Mouse (Mus musculus) limb, embryonic 12.5 days (tissue): Measurements from ENCODE around the gene Ghrl. TPM values are rescaled to one million over a fixed set of nuclear protein-coding genes. Genes with fewer than 3 reads are reported as not detected.

Source experiments
- microRNA-seq: library from miRNA; unstranded; fragments of <30 nt; microRNA quantifications from one replicate; pipeline ENCODE4, GENCODE M21; 2017
- polyA plus RNA-seq: library from polyadenylated mRNA; unstranded; fragments of >200 nt; fragmentation: Nextera tagmentation; extraction: Ambion mirVana; gene quantifications from 2 replicates; pipeline ENCODE4 v1.2.1, GENCODE M21; 2016

The Ghrl gene
- polyA plus RNA-seq, 1 experiment from 2014 or later = 0.59 TPM

Small RNAs within 50 kb of the gene (microRNA-seq; reads per million reads assigned to microRNA genes)
- 1.9 reads per million for gene Mir7042

Other genes starting within 250 kb of the Ghrl start
- 4.2 and 5.1 TPM in 2 replicates for gene Il17rc, start 248.5 kb downstream of the Ghrl start, polyA plus RNA-seq
- gene Creld1, start 236.6 kb downstream of the Ghrl start, polyA plus RNA-seq = 14.1 and 14.9 TPM in 2 replicates
- gene Prrt3, start 217.9 kb downstream of the Ghrl start, polyA plus RNA-seq = 0.98 and 1.0 TPM in 2 replicates
- gene Emc3, start 188.2 kb downstream of the Ghrl start, polyA plus RNA-seq = 76.4 TPM in 2 replicates
- 14.8 and 16.1 TPM in 2 replicates for gene Fancd2, start 188.2 kb downstream of the Ghrl start, polyA plus RNA-seq
- not detected in 2 replicates for gene Fancd2os, start 119.2 kb downstream of the Ghrl start, polyA plus RNA-seq
- gene Brk1, start 115.1 kb downstream of the Ghrl start, polyA plus RNA-seq = 206 and 211 TPM in 2 replicates
- gene Vhl, start 95.9 kb downstream of the Ghrl start, polyA plus RNA-seq = 53.3 and 55.9 TPM in 2 replicates
- 4.1 and 5.4 TPM in 2 replicates for gene Irak2, start 81.4 kb downstream of the Ghrl start, polyA plus RNA-seq
- gene Tatdn2, start 22.8 kb downstream of the Ghrl start, polyA plus RNA-seq = 0.83 and 1.1 TPM in 2 replicates
- 277 and 280 TPM in 2 replicates for gene Sec13, start 20.9 kb upstream of the Ghrl start, polyA plus RNA-seq